Mouse (Mus musculus) forebrain, embryonic 15.5 days (tissue): ENCODE data around the gene Gm10097. TPM values are rescaled to one million over a fixed set of nuclear protein-coding genes. Genes with fewer than 3 reads are reported as not detected.

ENCODE experiments used
- ATAC-seq: fragments of 200-750 bp; cut with Nextera tagmentation; replicated peaks from 2 replicates; pipeline ENCODE4 v1.8.0; 2017; ENCODE audit warnings: mild to moderate bottlenecking, moderate TSS enrichment, moderate library complexity
- H3K27ac ChIP-seq: fragments of 300-500 bp; sonication (generic); replicated peaks from 2 replicates; pipeline ENCODE4 v1.5.1; 2015; ENCODE audit warnings: mild to moderate bottlenecking, inconsistent platforms
- H3K27me3 ChIP-seq: fragments of 300-500 bp; sonication (generic); 2 replicates; pipeline ENCODE4 v1.6.1; 2015; ENCODE audit warnings: inconsistent platforms
- H3K36me3 ChIP-seq: fragments of 300-500 bp; sonication (generic); 2 replicates; pipeline ENCODE4 v1.6.1; 2015; ENCODE audit warnings: mild to moderate bottlenecking, inconsistent platforms
- H3K4me1 ChIP-seq: fragments of 300-500 bp; sonication (generic); 2 replicates; pipeline ENCODE4 v1.6.1; 2015; ENCODE audit warnings: inconsistent platforms
- H3K4me2 ChIP-seq: fragments of 300-500 bp; sonication (generic); replicated peaks from 2 replicates; pipeline ENCODE4 v1.6.1; 2015; ENCODE audit warnings: mild to moderate bottlenecking, inconsistent platforms
- H3K4me3 ChIP-seq: fragments of 300-500 bp; sonication (generic); 2 replicates; pipeline ENCODE4 v1.5.1; 2015; ENCODE audit warnings: mild to moderate bottlenecking, inconsistent platforms
- H3K9ac ChIP-seq: fragments of 300-500 bp; sonication (generic); replicated peaks from 2 replicates; pipeline ENCODE4 v1.6.1; 2015; ENCODE audit warnings: mild to moderate bottlenecking, inconsistent platforms
- H3K9me3 ChIP-seq: fragments of 300-500 bp; sonication (generic); 2 replicates; pipeline ENCODE4 v1.6.1; 2016; ENCODE audit warnings: inconsistent platforms
- WGBS: fragments of 180-500 bp; shearing (Covaris S2); methylation state at CpG from one replicate; pipeline ENCODE4 v1.1.7; 2015; ENCODE audit warnings: mixed read lengths; 5-methylcytosine and 5-hydroxymethylcytosine counted together
- polyA plus RNA-seq: library from polyadenylated mRNA; unstranded; fragments of >200 nt; fragmentation: Nextera tagmentation; extraction: Ambion mirVana; gene quantifications from 2 replicates; pipeline ENCODE4 v1.2.1, GENCODE M21; 2015

The Gm10097 gene
- polyA plus RNA-seq, 1 experiment from 2014 or later = 0.06 TPM

GRCm38 (mm10) chr10:5056940-5057339, 12.1 kb upstream of the Gm10097 start:
- Histone ChIP-seq H3K4me3 (no peak overlapping the region), H3K9me3 (no peaks in the 10 kb centered on the region), H3K27ac (no peak overlapping the region), H3K27me3 (no peaks in the 10 kb centered on the region), H3K36me3 (no peaks in the 10 kb centered on the region), H3K4me1 (no peaks in the 10 kb centered on the region), H3K9ac (no peak overlapping the region), H3K4me2 (no peak overlapping the region)
- ATAC-seq = no peak
- 67% methylated on average over 3 of the region's 3 CpGs for WGBS

- Histone ChIP-seq H3K27ac (no peak overlapping the region), H3K9ac (no peak overlapping the region), H3K4me3 (no peak overlapping the region), H3K4me1 (no peaks in the 10 kb centered on the region), H3K9me3 (no peaks in the 10 kb centered on the region), H3K4me2 (no peak overlapping the region), H3K36me3 (no peaks in the 10 kb centered on the region), H3K27me3 (no peaks in the 10 kb centered on the region)
- ATAC-seq = no peak
- 96% methylated on average over 15 of the region's 15 CpGs for WGBS
These were observed 11.3 kb upstream of the Gm10097 start for GRCm38 (mm10) chr10:5057661-5058060.

- Histone ChIP-seq H3K27me3 (no peaks in the 10 kb centered on the region), H3K9me3 (no peaks in the 10 kb centered on the region), H3K9ac (no peak overlapping the region), H3K4me3 (no peak overlapping the region), H3K4me2 (no peak overlapping the region), H3K36me3 (no peaks in the 10 kb centered on the region), H3K4me1 (no peaks in the 10 kb centered on the region), H3K27ac (no peak overlapping the region)
- no peak for ATAC-seq
- 94% methylated on average over 2 of the region's 2 CpGs for WGBS
These were observed 10.1 kb upstream of the Gm10097 start for GRCm38 (mm10) chr10:5058876-5059275.

GRCm38 (mm10) chr10:5059983-5060382, 9.0 kb upstream of the Gm10097 start:
- Histone ChIP-seq H3K4me1 (no peaks in the 10 kb centered on the region), H3K36me3 (no peaks in the 10 kb centered on the region), H3K4me2 (no peak overlapping the region), H3K27me3 (no peaks in the 10 kb centered on the region), H3K9me3 (no peaks in the 10 kb centered on the region), H3K27ac (no peak overlapping the region), H3K4me3 (no peak overlapping the region), H3K9ac (no peak overlapping the region)
- 91% methylated on average over 2 of the region's 2 CpGs for WGBS
- ATAC-seq = no peak

GRCm38 (mm10) chr10:5067113-5067512, 1.9 kb upstream of the Gm10097 start:
- Histone ChIP-seq H3K9ac (no peak overlapping the region), H3K36me3 (no peaks in the 10 kb centered on the region), H3K27me3 (no peaks in the 10 kb centered on the region), H3K4me3 (no peak overlapping the region), H3K4me2 (no peak overlapping the region), H3K4me1 (no peaks in the 10 kb centered on the region), H3K9me3 (no peaks in the 10 kb centered on the region), H3K27ac (no peak overlapping the region)
- no peak for ATAC-seq
- WGBS = 83% methylated on average over 3 of the region's 3 CpGs

GRCm38 (mm10) chr10:5070168-5070940, 1.4 kb downstream of the Gm10097 start:
- Histone ChIP-seq H3K4me2 (no peak overlapping the region), H3K9ac (no peak overlapping the region), H3K36me3 (no peaks in the 10 kb centered on the region), H3K4me1 (no peaks in the 10 kb centered on the region), H3K4me3 (no peak overlapping the region), H3K9me3 (no peaks in the 10 kb centered on the region), H3K27me3 (no peaks in the 10 kb centered on the region), H3K27ac (no peak overlapping the region)
- ATAC-seq = no peak
- 90% methylated on average over 11 of the region's 11 CpGs for WGBS

- Histone ChIP-seq H3K4me2 (no peak overlapping the region), H3K27me3 (no peaks in the 10 kb centered on the region), H3K27ac (no peak overlapping the region), H3K4me1 (no peaks in the 10 kb centered on the region), H3K36me3 (no peaks in the 10 kb centered on the region), H3K4me3 (no peak overlapping the region), H3K9me3 (no peaks in the 10 kb centered on the region), H3K9ac (no peak overlapping the region)
- no peak for ATAC-seq
- 86% methylated on average over 3 of the region's 3 CpGs for WGBS
These were observed 1.9 kb downstream of the Gm10097 start for GRCm38 (mm10) chr10:5070941-5071231.

GRCm38 (mm10) chr10:5072054-5072453, 3.1 kb downstream of the Gm10097 start:
- Histone ChIP-seq H3K4me3 (no peak overlapping the region), H3K27me3 (no peaks in the 10 kb centered on the region), H3K4me1 (no peaks in the 10 kb centered on the region), H3K9ac (no peak overlapping the region), H3K36me3 (no peaks in the 10 kb centered on the region), H3K9me3 (no peaks in the 10 kb centered on the region), H3K4me2 (no peak overlapping the region), H3K27ac (no peak overlapping the region)
- WGBS = 81% methylated on average over 8 of the region's 8 CpGs
- no peak for ATAC-seq

GRCm38 (mm10) chr10:5075724-5076123, 6.7 kb downstream of the Gm10097 start:
- H3K9ac ChIP-seq = no peak overlapping the region
- WGBS = 89% methylated on average over 7 of the region's 7 CpGs

GRCm38 (mm10) chr10:5079945-5080468, 11.0 kb downstream of the Gm10097 start:
- 0 out of 2 replicates have a peak, but pooled peaks have one; percentile 46 for ATAC-seq
- no peaks in the 10 kb centered on the region for H3K36me3 ChIP-seq
- no peak overlapping the region for H3K4me2 ChIP-seq
- H3K9ac ChIP-seq = no peak overlapping the region
- H3K27ac ChIP-seq = no peak overlapping the region
- H3K4me3 ChIP-seq = no peak overlapping the region
- H3K27me3 ChIP-seq = no peaks in the 10 kb centered on the region
- no peaks in the 10 kb centered on the region; the same call in 1 of the 2 replicates for H3K4me1 ChIP-seq
- WGBS = 60% methylated on average over 9 of the region's 9 CpGs
- no peaks in the 10 kb centered on the region for H3K9me3 ChIP-seq

More at GRCm38 (mm10) chr10:5075724-5076123, 6.7 kb downstream of the Gm10097 start:
- Histone ChIP-seq H3K4me1 (no peaks in the 10 kb centered on the region; the same call in 1 of the 2 replicates), H3K9me3 (no peaks in the 10 kb centered on the region), H3K27me3 (no peaks in the 10 kb centered on the region), H3K4me3 (no peak overlapping the region), H3K27ac (no peak overlapping the region), H3K4me2 (no peak overlapping the region), H3K36me3 (no peaks in the 10 kb centered on the region)
- ATAC-seq = no peak

- Histone ChIP-seq H3K4me3 (no peak overlapping the region), H3K9ac (no peak overlapping the region)
- WGBS = 85% methylated on average over 6 of the region's 6 CpGs
These were observed 14.7 kb downstream of the Gm10097 start for GRCm38 (mm10) chr10:5083716-5084115.

GRCm38 (mm10) chr10:5085792-5086191, 16.8 kb downstream of the Gm10097 start:
- no peaks in the 10 kb centered on the region for H3K4me1 ChIP-seq
- H3K27me3 ChIP-seq = no peaks in the 10 kb centered on the region
- ATAC-seq = no peak
- WGBS = 89% methylated on average over 5 of the region's 5 CpGs
- no peak overlapping the region for H3K9ac ChIP-seq
- H3K4me2 ChIP-seq = no peak overlapping the region
- no peaks in the 10 kb centered on the region for H3K9me3 ChIP-seq
- no peak overlapping the region for H3K27ac ChIP-seq
- H3K4me3 ChIP-seq = no peak overlapping the region
- H3K36me3 ChIP-seq = no peaks in the 10 kb centered on the region

More at GRCm38 (mm10) chr10:5083716-5084115, 14.7 kb downstream of the Gm10097 start:
- no peak overlapping the region for H3K4me2 ChIP-seq
- no peak for ATAC-seq
- no peaks in the 10 kb centered on the region for H3K27me3 ChIP-seq
- H3K9me3 ChIP-seq = no peaks in the 10 kb centered on the region
- H3K4me1 ChIP-seq = no peaks in the 10 kb centered on the region; the same call in 1 of the 2 replicates
- H3K36me3 ChIP-seq = no peaks in the 10 kb centered on the region
- H3K27ac ChIP-seq = no peak overlapping the region

GRCm38 (mm10) chr10:5086329-5086728, 17.3 kb downstream of the Gm10097 start:
- Histone ChIP-seq H3K36me3 (no peaks in the 10 kb centered on the region), H3K27me3 (no peaks in the 10 kb centered on the region), H3K4me1 (no peaks in the 10 kb centered on the region), H3K27ac (no peak overlapping the region), H3K9me3 (no peaks in the 10 kb centered on the region), H3K4me2 (no peak overlapping the region), H3K9ac (no peak overlapping the region), H3K4me3 (no peak overlapping the region)
- ATAC-seq = no peak
- 86% methylated on average over 6 of the region's 6 CpGs for WGBS
